Mouse (Mus musculus): Measurements from ENCODE around the gene Ankmy1. TPM values are rescaled to one million over a fixed set of nuclear protein-coding genes. Genes with fewer than 3 reads are reported as not detected.

The Ankmy1 gene
- polyA plus RNA-seq, 1 experiment from 2014 or later: 0.18 TPM

- WGBS: 40% methylated on average over 8 of the region's 8 CpGs
- H3K27ac ChIP-seq (ENCODE audit: poor library complexity, severe bottlenecking): no peak overlapping the region
- no peaks in the 10 kb centered on the region for H3K9me3 ChIP-seq (replicated peaks)
- no peak for ATAC-seq (ENCODE audit: insufficient number of reproducible peaks, low FRiP score)
- H3K36me3 ChIP-seq: peaks cover 30% of the 10 kb centered on the region
- H3K9ac ChIP-seq: peak overlapping the region; percentile 95
- H3K4me2 ChIP-seq: peak overlapping the region; percentile 92
- peaks cover 32% of the 10 kb centered on the region for H3K4me1 ChIP-seq (replicated peaks)
- H3K27me3 ChIP-seq (replicated peaks): no peaks in the 10 kb centered on the region
- H3K4me3 ChIP-seq: peak overlapping the region; percentile 83
Measured at GRCm38 (mm10) chr1:92911721-92912138, 9.0 kb upstream of the Ankmy1 start.

DNA sequence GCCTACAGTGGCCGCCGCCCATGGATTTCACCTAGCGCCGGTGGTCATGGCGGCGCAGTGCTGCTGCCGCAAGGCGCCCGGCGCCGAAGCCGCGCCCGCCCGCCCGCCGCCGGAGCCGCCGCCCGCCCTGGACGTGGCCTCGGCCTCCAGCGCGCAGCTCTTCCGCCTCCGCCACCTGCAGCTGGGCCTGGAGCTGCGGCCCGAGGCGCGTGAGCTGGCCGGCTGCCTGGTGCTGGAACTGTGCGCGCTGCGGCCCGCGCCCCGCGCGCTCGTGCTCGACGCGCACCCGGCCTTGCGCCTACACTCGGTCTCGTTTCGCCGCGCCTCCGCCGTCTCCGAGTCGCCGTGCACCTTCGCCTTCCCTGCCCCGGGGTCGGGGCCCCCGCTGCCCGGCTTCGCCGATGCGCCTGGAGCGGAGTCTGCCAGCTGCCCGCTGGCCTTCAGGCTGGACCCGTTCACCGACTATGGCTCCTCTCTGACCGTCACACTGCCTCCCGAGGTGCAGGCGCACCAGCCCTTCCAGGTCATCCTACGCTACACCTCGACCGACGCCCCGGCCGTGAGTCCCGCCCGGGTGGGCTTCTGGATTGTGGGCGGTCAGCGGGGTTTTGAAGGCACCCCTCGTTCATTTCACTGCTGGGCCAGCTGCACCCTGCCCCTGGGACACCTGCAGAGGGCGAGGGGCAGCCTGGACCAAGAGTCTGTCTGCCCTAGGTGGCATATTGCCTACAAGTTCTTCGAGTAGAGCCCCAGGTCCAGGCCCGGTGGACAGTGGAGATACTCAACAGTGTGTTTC is 8.4 kb upstream of the Ankmy1 start:
- Histone ChIP-seq H3K4me1 (replicated peaks) (peaks cover 32% of the 10 kb centered on the region), H3K4me3 (peak overlapping the region; percentile 83), H3K27ac (ENCODE audit: poor library complexity, severe bottlenecking) (peak overlapping the region; percentile 83), H3K36me3 (peaks cover 24% of the 10 kb centered on the region), H3K4me2 (peak overlapping the region; percentile 92), H3K9me3 (replicated peaks) (no peaks in the 10 kb centered on the region), H3K9ac (peak overlapping the region; percentile 95), H3K27me3 (replicated peaks) (no peaks in the 10 kb centered on the region)
- 4% methylated on average over 74 of the region's 85 CpGs for WGBS
- peak; percentile 43; the same call in 1 of the 2 replicates for ATAC-seq (ENCODE audit: insufficient number of reproducible peaks, low FRiP score)

- H3K36me3 ChIP-seq: peaks cover 17% of the 10 kb centered on the region
- H3K9me3 ChIP-seq (replicated peaks): no peaks in the 10 kb centered on the region
- peaks cover 32% of the 10 kb centered on the region for H3K4me1 ChIP-seq (replicated peaks)
- no peaks in the 10 kb centered on the region for H3K27me3 ChIP-seq (replicated peaks)
- WGBS: under 1% methylated on average over 51 of the region's 57 CpGs
- peak; percentile 71 for ATAC-seq (ENCODE audit: insufficient number of reproducible peaks, low FRiP score)
- peak within 1 kb of the TSS; percentile 83 for H3K27ac ChIP-seq (ENCODE audit: poor library complexity, severe bottlenecking)
- H3K4me3 ChIP-seq: peak within 1 kb of the TSS; percentile 83
- peak within 1 kb of the TSS; percentile 95 for H3K9ac ChIP-seq
- peak within 1 kb of the TSS; percentile 92 for H3K4me2 ChIP-seq
Measured at GRCm38 (mm10) chr1:92910239-92910885, 7.7 kb upstream of the Ankmy1 start, which contains the start of gene Rnpepl1. Rnpepl1 (plus strand) TSS chr1:92910783.

DNA sequence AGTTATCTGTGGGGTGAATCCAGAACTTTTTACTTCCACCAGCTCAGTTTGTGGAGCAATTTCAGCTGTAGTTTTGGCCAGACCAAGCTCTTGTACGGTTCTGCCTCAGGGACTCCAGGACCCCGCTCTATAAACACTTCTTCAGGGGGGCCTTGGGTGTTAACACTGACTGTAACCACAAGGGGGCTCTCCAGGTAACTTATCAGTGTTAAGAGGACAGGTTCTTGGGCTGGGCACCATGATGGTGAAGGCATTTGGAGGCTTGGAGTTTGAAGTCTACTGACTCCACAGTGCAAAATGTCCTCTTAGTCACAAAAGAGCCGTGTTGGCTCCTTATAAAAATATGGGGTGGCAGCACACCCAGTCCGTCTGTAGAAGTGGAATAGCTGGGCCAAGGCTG is 6.4 kb upstream of the Ankmy1 start:
- peaks cover 32% of the 10 kb centered on the region for H3K4me1 ChIP-seq (replicated peaks)
- no peak overlapping the region for H3K4me2 ChIP-seq
- no peak overlapping the region for H3K9ac ChIP-seq
- peaks cover 4% of the 10 kb centered on the region; the same call in 1 of the 2 replicates for H3K36me3 ChIP-seq
- 0 out of 2 replicates have a peak, but pooled peaks cover 4% of the 10 kb centered on the region for H3K27me3 ChIP-seq (replicated peaks)
- H3K27ac ChIP-seq (ENCODE audit: poor library complexity, severe bottlenecking): no peak overlapping the region
- no peak for ATAC-seq (ENCODE audit: insufficient number of reproducible peaks, low FRiP score)
- WGBS: 67% methylated on average over 4 of the region's 4 CpGs
- H3K4me3 ChIP-seq: no peak overlapping the region
- H3K9me3 ChIP-seq (replicated peaks): no peaks in the 10 kb centered on the region

- WGBS: 87% methylated on average over 3 of the region's 3 CpGs
- Histone ChIP-seq H3K4me3 (no peak overlapping the region), H3K9ac (no peak overlapping the region), H3K27ac (ENCODE audit: poor library complexity, severe bottlenecking) (no peak overlapping the region), H3K27me3 (replicated peaks) (0 out of 2 replicates have a peak, but pooled peaks cover 4% of the 10 kb centered on the region), H3K36me3 (no peaks in the 10 kb centered on the region), H3K4me1 (replicated peaks) (peaks cover 32% of the 10 kb centered on the region), H3K9me3 (replicated peaks) (no peaks in the 10 kb centered on the region), H3K4me2 (no peak overlapping the region)
- no peak for ATAC-seq (ENCODE audit: insufficient number of reproducible peaks, low FRiP score)
Measured at GRCm38 (mm10) chr1:92908664-92909063, 6.0 kb upstream of the Ankmy1 start.

- Histone ChIP-seq H3K27ac (ENCODE audit: poor library complexity, severe bottlenecking) (no peak overlapping the region), H3K36me3 (no peaks in the 10 kb centered on the region), H3K4me2 (peak overlapping the region; percentile 77), H3K9ac (0 out of 2 replicates have a peak overlapping the region, but pooled peaks have one; percentile 62), H3K4me3 (peak overlapping the region; percentile 74), H3K27me3 (replicated peaks) (0 out of 2 replicates have a peak, but pooled peaks cover 4% of the 10 kb centered on the region), H3K4me1 (replicated peaks) (peaks cover 35% of the 10 kb centered on the region), H3K9me3 (replicated peaks) (no peaks in the 10 kb centered on the region)
- 41% methylated on average over 20 of the region's 20 CpGs for WGBS
- ATAC-seq (ENCODE audit: insufficient number of reproducible peaks, low FRiP score): no peak
Measured at GRCm38 (mm10) chr1:92907632-92908360, 5.1 kb upstream of the Ankmy1 start.

- peak within 1 kb of the TSS; percentile 74 for H3K27ac ChIP-seq (ENCODE audit: poor library complexity, severe bottlenecking)
- peak within 1 kb of the TSS; percentile 74 for H3K4me3 ChIP-seq
- H3K9ac ChIP-seq: peak within 1 kb of the TSS; percentile 71
- no peaks in the 10 kb centered on the region for H3K36me3 ChIP-seq
- H3K9me3 ChIP-seq (replicated peaks): no peaks in the 10 kb centered on the region
- peak within 1 kb of the TSS; percentile 77 for H3K4me2 ChIP-seq
- ATAC-seq (ENCODE audit: insufficient number of reproducible peaks, low FRiP score): peak; percentile 91
- WGBS: under 1% methylated on average over 72 of the region's 81 CpGs
- peaks cover 32% of the 10 kb centered on the region for H3K4me1 ChIP-seq (replicated peaks)
- H3K27me3 ChIP-seq (replicated peaks): peaks cover 11% of the 10 kb centered on the region
Measured at GRCm38 (mm10) chr1:92906779-92907631, 4.3 kb upstream of the Ankmy1 start, which contains the start of gene Dusp28. Dusp28 (plus strand) TSS chr1:92906981.

DNA sequence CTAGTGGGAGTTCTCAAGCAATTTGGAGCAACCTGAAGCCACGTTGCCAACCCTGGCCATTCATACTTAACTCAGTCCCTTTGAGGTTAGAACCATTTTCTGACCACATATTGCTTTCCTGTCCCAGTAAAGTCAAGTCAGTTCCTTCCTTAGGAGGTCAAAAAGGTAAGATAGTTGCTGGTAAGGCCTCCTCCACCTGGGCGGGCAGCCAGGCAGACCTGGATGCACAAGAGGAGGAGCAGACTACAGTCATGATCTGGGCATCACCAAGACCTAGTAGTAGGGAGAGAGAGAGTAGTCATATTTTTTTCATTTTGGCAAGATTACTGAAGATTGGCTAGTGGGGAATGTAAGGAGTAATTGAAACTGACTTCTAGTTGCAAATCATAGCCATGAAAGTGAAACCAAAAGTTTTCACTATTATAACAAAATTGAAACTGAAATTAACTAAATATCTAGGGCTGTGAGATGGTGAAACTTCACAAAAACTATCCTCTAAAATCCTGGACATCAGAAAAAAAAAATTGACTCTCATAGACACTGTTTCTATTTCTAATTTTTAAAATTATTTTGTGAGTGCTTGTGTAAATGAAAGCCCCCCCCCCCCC is 3.1 kb upstream of the Ankmy1 start:
- Histone ChIP-seq H3K27me3 (replicated peaks) (peaks cover 22% of the 10 kb centered on the region), H3K4me3 (no peak overlapping the region), H3K27ac (ENCODE audit: poor library complexity, severe bottlenecking) (no peak overlapping the region), H3K9ac (no peak overlapping the region), H3K4me1 (replicated peaks) (peaks cover 26% of the 10 kb centered on the region), H3K9me3 (replicated peaks) (no peaks in the 10 kb centered on the region), H3K36me3 (no peaks in the 10 kb centered on the region), H3K4me2 (no peak overlapping the region)
- 81% methylated on average over 2 of the region's 2 CpGs for WGBS
- no peak for ATAC-seq (ENCODE audit: insufficient number of reproducible peaks, low FRiP score)

DNA sequence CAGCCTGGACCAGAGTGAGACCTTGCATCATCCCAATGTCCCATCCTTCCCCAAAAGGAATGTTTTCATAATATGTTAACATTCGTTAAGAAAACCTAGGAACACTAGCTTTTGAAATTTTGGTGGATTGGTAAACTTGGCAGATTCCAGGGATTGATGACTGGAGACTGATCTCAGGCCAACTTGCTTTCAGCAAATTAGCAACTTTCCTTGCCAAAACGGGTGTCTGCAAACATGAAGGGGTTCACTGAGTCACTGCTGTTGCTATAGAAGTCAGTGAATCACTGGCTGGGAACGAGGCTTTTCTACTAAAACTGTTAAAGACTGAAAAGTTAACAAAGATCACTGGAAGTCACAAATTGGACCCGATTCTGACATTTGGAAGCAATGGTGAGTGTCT is 921 bp upstream of the Ankmy1 start:
- no peak overlapping the region for H3K4me2 ChIP-seq
- no peaks in the 10 kb centered on the region for H3K9me3 ChIP-seq (replicated peaks)
- peaks cover 36% of the 10 kb centered on the region for H3K27me3 ChIP-seq (replicated peaks)
- WGBS: 59% methylated on average over 4 of the region's 4 CpGs
- H3K4me3 ChIP-seq: no peak overlapping the region
- peaks cover 17% of the 10 kb centered on the region for H3K4me1 ChIP-seq (replicated peaks)
- no peak overlapping the region for H3K9ac ChIP-seq
- no peaks in the 10 kb centered on the region for H3K36me3 ChIP-seq
- no peak overlapping the region for H3K27ac ChIP-seq (ENCODE audit: poor library complexity, severe bottlenecking)
- no peak for ATAC-seq (ENCODE audit: insufficient number of reproducible peaks, low FRiP score)

DNA sequence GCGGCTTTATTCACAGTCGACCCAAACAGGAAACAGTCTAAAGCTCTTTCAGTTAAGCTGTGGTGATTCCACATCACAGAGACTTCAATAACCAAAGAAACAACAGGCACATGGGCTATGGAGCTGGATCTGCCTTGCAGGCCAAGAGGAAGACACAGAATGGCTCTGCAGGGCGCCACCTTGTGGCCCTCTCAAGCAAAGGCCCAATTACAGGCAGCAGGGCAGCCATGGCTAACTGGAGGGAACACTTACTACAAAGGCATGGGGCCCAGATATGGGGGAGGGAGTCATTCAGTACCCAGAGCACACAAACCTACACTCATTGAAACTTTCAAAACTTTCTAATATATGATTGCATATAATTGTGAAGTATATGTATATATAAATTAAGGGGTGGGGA is 7.6 kb downstream of the Ankmy1 start:
- Histone ChIP-seq H3K27me3 (replicated peaks) (peaks cover 24% of the 10 kb centered on the region), H3K9ac (no peak overlapping the region), H3K36me3 (no peaks in the 10 kb centered on the region), H3K4me2 (no peak overlapping the region), H3K27ac (ENCODE audit: poor library complexity, severe bottlenecking) (no peak overlapping the region), H3K9me3 (replicated peaks) (no peaks in the 10 kb centered on the region), H3K4me3 (no peak overlapping the region), H3K4me1 (replicated peaks) (no peaks in the 10 kb centered on the region)
- 7% methylated on average over 3 of the region's 3 CpGs for WGBS
- no peak for ATAC-seq (ENCODE audit: insufficient number of reproducible peaks, low FRiP score)
